Mouse (Mus musculus) G1E (cell line): ENCODE results near the gene Nfix.

ENCODE experiments used
- CTCF ChIP-seq: IDR thresholded peaks from 2 replicates; pipeline ENCODE4 v1.5.1; 2012; ENCODE audit warnings: low read depth, low read length, inconsistent platforms, mixed read lengths
- GATA1 ChIP-seq: IDR thresholded peaks from 2 replicates; pipeline ENCODE4 v1.6.1; 2012; ENCODE audit warnings: borderline replicate concordance, low read length, inconsistent platforms, mixed read lengths
- GATA2 ChIP-seq: IDR thresholded peaks from 2 replicates; pipeline ENCODE4 v1.6.1; 2012; ENCODE audit warnings: low read depth, low read length, inconsistent platforms, borderline replicate concordance
- TAL1 ChIP-seq: conservative IDR thresholded peaks from 2 replicates; pipeline ENCODE4 v1.6.1; 2012; ENCODE audit warnings: low read depth, low read length, inconsistent platforms, mixed read lengths

DNA sequence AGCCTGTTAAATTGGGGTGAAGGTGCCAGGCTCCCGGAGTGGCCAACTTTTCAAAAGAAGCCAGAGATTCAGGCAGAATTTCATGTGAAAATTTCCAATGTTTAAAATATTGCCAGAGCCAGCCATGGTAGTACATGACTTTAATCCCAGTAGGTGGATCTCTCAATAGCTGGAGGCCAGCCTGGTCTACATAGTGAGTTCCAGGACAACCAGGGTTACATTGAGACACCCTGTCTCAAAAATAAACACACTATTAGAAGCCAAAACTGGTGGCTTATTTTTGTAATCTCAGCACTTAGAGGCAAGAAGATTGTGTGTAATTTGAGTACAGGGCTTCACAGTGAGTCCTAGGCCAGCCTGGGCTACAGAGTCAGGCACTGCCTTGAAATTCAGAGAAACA, 90.2 kb downstream of the Nfix start:
- no peak for TF ChIP-seq CTCF
- TF ChIP-seq GATA1 = no peak
- TF ChIP-seq TAL1 = no peak
- TF ChIP-seq GATA2 = no peak
